Mouse (Mus musculus): ENCODE data around the gene Rbm4.

Gene Rbm4

GRCm38 (mm10) chr19:4739053-4739452 is 54.6 kb downstream of the Rbm4 start:
- DNase-seq = no peak

DNA sequence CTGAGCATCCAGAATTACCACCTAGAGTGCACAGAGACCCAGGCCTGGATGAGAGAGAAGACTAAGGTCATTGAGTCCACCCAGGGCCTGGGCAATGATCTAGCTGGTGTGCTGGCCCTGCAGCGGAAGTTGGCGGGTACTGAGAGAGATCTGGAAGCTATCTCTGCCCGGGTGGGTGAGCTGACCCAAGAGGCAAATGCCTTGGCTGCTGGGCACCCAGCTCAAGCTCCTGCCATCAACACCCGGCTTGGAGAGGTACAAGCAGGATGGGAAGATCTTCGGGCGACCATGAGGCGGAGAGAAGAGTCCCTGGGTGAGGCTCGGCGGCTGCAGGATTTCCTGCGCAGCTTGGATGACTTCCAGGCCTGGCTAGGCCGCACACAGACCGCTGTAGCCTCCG is 55.8 kb downstream of the Rbm4 start:
- no peak for DNase-seq

Measured in lung, postnatal 14 days (tissue).